Mouse (Mus musculus) embryonic fibroblast, embryonic 13.5 days (primary cell): Measurements from ENCODE around the gene Exoc4.

Source experiments
- CTCF ChIP-seq: IDR thresholded peaks from 2 replicates; pipeline ENCODE4 v1.5.1; 2011; ENCODE audit warnings: mild to moderate bottlenecking, control low read depth, low read length, moderate library complexity, borderline replicate concordance; ENCODE audit not compliant: insufficient read depth
- POLR2A ChIP-seq: IDR thresholded peaks from 2 replicates; pipeline ENCODE4 v1.6.1; 2011; ENCODE audit warnings: low read depth, mild to moderate bottlenecking, control low read depth, low read length, moderate library complexity

DNA sequence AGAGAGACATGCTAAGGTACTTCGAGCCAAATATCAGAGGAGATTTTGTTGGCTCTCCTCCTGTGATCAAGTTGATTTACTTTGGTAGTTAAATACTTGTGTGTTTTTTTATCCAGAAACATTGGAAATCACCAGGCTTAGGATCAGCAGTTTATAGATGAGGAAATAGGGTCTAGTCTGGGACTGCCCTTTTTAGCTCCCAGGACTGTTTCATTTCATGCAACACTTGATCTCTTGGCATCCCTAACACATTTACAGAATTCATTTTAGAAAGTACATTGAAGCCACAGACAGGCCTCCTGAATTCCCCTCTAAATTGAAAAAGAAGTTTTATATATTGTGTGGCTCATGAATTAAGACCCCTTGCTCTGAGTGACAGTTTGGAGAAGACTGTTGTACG, 15.5 kb downstream of the Exoc4 start:
- TF ChIP-seq CTCF (no peak), POLR2A (no peak)
